Mouse (Mus musculus) hindbrain, embryonic 10.5 days (tissue): ENCODE data around the gene Rai14. TPM values are rescaled to one million over a fixed set of nuclear protein-coding genes. Genes with fewer than 3 reads are reported as not detected.
"Not testable (repeated sequence)": the region's sequence is repeated elsewhere in the genome, so short reads cannot be mapped to it uniquely, and the experiment has no call there.

Experiments used
- DNase-seq: peaks from one replicate; pipeline ENCODE4 v3.0.0-alpha.2; 2017; ENCODE audit warnings: low spot score
- H3K27ac ChIP-seq: fragments of 300-500 bp; sonication (generic); 2 replicates; pipeline ENCODE4 v1.5.1; 2016; ENCODE audit warnings: mild to moderate bottlenecking, moderate library complexity
- H3K27me3 ChIP-seq: fragments of 300-500 bp; sonication (generic); 2 replicates; pipeline ENCODE4 v1.6.1; 2016; ENCODE audit warnings: mild to moderate bottlenecking; ENCODE audit not compliant: poor library complexity, insufficient read depth, severe bottlenecking
- H3K36me3 ChIP-seq: fragments of 300-500 bp; sonication (generic); 2 replicates; pipeline ENCODE4 v1.6.1; 2016; ENCODE audit warnings: mild to moderate bottlenecking, moderate library complexity
- H3K4me1 ChIP-seq: fragments of 300-500 bp; sonication (generic); replicated peaks from 2 replicates; pipeline ENCODE4 v1.6.1; 2016; ENCODE audit warnings: mild to moderate bottlenecking
- H3K4me3 ChIP-seq: fragments of 300-500 bp; sonication (generic); 2 replicates; pipeline ENCODE4 v1.5.1; 2016; ENCODE audit warnings: mild to moderate bottlenecking, moderate library complexity
- H3K9me3 ChIP-seq: fragments of 300-500 bp; sonication (generic); 2 replicates; pipeline ENCODE4 v1.6.1; 2016; ENCODE audit warnings: mild to moderate bottlenecking, moderate library complexity
- WGBS: fragments of 180-500 bp; shearing (Covaris S2); methylation state at CpG from one replicate; pipeline ENCODE4 v1.1.7; 2016; 5-methylcytosine and 5-hydroxymethylcytosine counted together
- polyA plus RNA-seq: library from polyadenylated mRNA; unstranded; fragments of >200 nt; fragmentation: Nextera tagmentation; extraction: Ambion mirVana; gene quantifications from 2 replicates; pipeline ENCODE4 v1.2.1, GENCODE M21; 2016

The Rai14 gene
- polyA plus RNA-seq, 1 experiment from 2014 or later, result 72.2 TPM

GRCm38 (mm10) chr15:10564201-10564600 lies 150.2 kb downstream of the Rai14 start:
- Histone ChIP-seq H3K4me1 (no peaks in the 10 kb centered on the region), H3K9me3 (no peaks in the 10 kb centered on the region), H3K27ac (no peak overlapping the region), H3K4me3 (no peak overlapping the region), H3K27me3 (no peaks in the 10 kb centered on the region), H3K36me3 (peaks cover 34% of the 10 kb centered on the region)
- WGBS, result 28% methylated on average over 1 of the region's 1 CpGs
- no peak for DNase-seq

- no peak overlapping the region for H3K27ac ChIP-seq
- no peaks in the 10 kb centered on the region for H3K27me3 ChIP-seq
- H3K9me3 ChIP-seq, result no peaks in the 10 kb centered on the region
- no peak for DNase-seq
- peaks cover 15% of the 10 kb centered on the region for H3K36me3 ChIP-seq
- no peak overlapping the region for H3K4me3 ChIP-seq
- H3K4me1 ChIP-seq, result no peaks in the 10 kb centered on the region
Observed at GRCm38 (mm10) chr15:10562281-10562680, 152.1 kb downstream of the Rai14 start.

GRCm38 (mm10) chr15:10560005-10560404 lies 154.4 kb downstream of the Rai14 start:
- Histone ChIP-seq H3K9me3 (no peaks in the 10 kb centered on the region), H3K4me3 (no peak overlapping the region), H3K4me1 (no peaks in the 10 kb centered on the region), H3K27ac (no peak overlapping the region), H3K36me3 (no peaks in the 10 kb centered on the region), H3K27me3 (no peaks in the 10 kb centered on the region)
- WGBS, result 96% methylated on average over 7 of the region's 7 CpGs
- no peak for DNase-seq

GRCm38 (mm10) chr15:10558465-10558864 lies 156.0 kb downstream of the Rai14 start, which contains the start of gene Ttc23l:
TSS of gene Ttc23l (minus strand) at chr15:10558668.
- Histone ChIP-seq H3K27ac (no peak within 1 kb of the TSS), H3K4me1 (no peaks in the 10 kb centered on the region), H3K4me3 (no peak within 1 kb of the TSS), H3K27me3 (no peaks in the 10 kb centered on the region), H3K9me3 (no peaks in the 10 kb centered on the region), H3K36me3 (no peaks in the 10 kb centered on the region)
- 82% methylated on average over 13 of the region's 13 CpGs for WGBS
- DNase-seq, result no peak

GRCm38 (mm10) chr15:10554336-10554735 lies 160.1 kb downstream of the Rai14 start:
- no peak for DNase-seq
- H3K27ac ChIP-seq, result no peak overlapping the region

GRCm38 (mm10) chr15:10540271-10541088 lies 173.9 kb downstream of the Rai14 start:
- Histone ChIP-seq H3K27ac (no peak overlapping the region), H3K36me3 (no peaks in the 10 kb centered on the region), H3K27me3 (no peaks in the 10 kb centered on the region), H3K4me1 (no peaks in the 10 kb centered on the region), H3K4me3 (no peak overlapping the region), H3K9me3 (no peaks in the 10 kb centered on the region)
- WGBS, result 78% methylated on average over 16 of the region's 16 CpGs
- no peak for DNase-seq

More at GRCm38 (mm10) chr15:10554336-10554735, 160.1 kb downstream of the Rai14 start:
- no peak overlapping the region for H3K4me3 ChIP-seq
- no peaks in the 10 kb centered on the region for H3K36me3 ChIP-seq
- H3K4me1 ChIP-seq, result no peaks in the 10 kb centered on the region
- no peaks in the 10 kb centered on the region for H3K27me3 ChIP-seq
- no peaks in the 10 kb centered on the region for H3K9me3 ChIP-seq

GRCm38 (mm10) chr15:10535969-10536368 lies 178.5 kb downstream of the Rai14 start:
- H3K36me3 ChIP-seq, result no peaks in the 10 kb centered on the region
- 81% methylated on average over 7 of the region's 7 CpGs for WGBS
- no peak for DNase-seq
- no peaks in the 10 kb centered on the region for H3K9me3 ChIP-seq
- no peaks in the 10 kb centered on the region for H3K27me3 ChIP-seq
- no peak overlapping the region for H3K27ac ChIP-seq
- H3K4me3 ChIP-seq, result no peak overlapping the region
- H3K4me1 ChIP-seq, result no peaks in the 10 kb centered on the region

- no peaks in the 10 kb centered on the region for H3K36me3 ChIP-seq
- no peaks in the 10 kb centered on the region for H3K27me3 ChIP-seq
- no peak overlapping the region for H3K4me3 ChIP-seq
- no peak overlapping the region for H3K27ac ChIP-seq
- no peaks in the 10 kb centered on the region for H3K9me3 ChIP-seq
- DNase-seq, result no peak
- WGBS, result 87% methylated on average over 5 of the region's 5 CpGs
- H3K4me1 ChIP-seq, result no peaks in the 10 kb centered on the region
Observed at GRCm38 (mm10) chr15:10534591-10534990, 179.8 kb downstream of the Rai14 start.

- not testable (repeated sequence) for DNase-seq, H3K4me3 ChIP-seq, H3K4me1 ChIP-seq, H3K27me3 ChIP-seq, H3K36me3 ChIP-seq, H3K27ac ChIP-seq, H3K9me3 ChIP-seq
- WGBS, result 89% methylated on average over 10 of the region's 10 CpGs
Observed at GRCm38 (mm10) chr15:10533361-10533760, 181.1 kb downstream of the Rai14 start.

- 90% methylated on average over 4 of the region's 4 CpGs for WGBS
- Histone ChIP-seq H3K27me3 (no peaks in the 10 kb centered on the region), H3K9me3 (no peaks in the 10 kb centered on the region), H3K36me3 (no peaks in the 10 kb centered on the region), H3K4me1 (no peaks in the 10 kb centered on the region), H3K27ac (no peak overlapping the region), H3K4me3 (no peak overlapping the region)
- DNase-seq, result no peak
Observed at GRCm38 (mm10) chr15:10531352-10531751, 183.1 kb downstream of the Rai14 start.

GRCm38 (mm10) chr15:10525896-10526295 lies 188.5 kb downstream of the Rai14 start:
- H3K27me3 ChIP-seq, result no peaks in the 10 kb centered on the region
- 72% methylated on average over 1 of the region's 1 CpGs for WGBS
- H3K27ac ChIP-seq, result no peak overlapping the region
- H3K4me1 ChIP-seq, result no peaks in the 10 kb centered on the region
- H3K36me3 ChIP-seq, result no peaks in the 10 kb centered on the region
- no peak for DNase-seq
- H3K9me3 ChIP-seq, result no peaks in the 10 kb centered on the region
- H3K4me3 ChIP-seq, result no peak overlapping the region
